Mouse (Mus musculus): Measurements from ENCODE around the gene Bcar1. TPM values are rescaled to one million over a fixed set of nuclear protein-coding genes. Genes with fewer than 3 reads are reported as not detected.
A peak's percentile ranks its signal among the peaks of the same experiment; 100 is the strongest.

The Bcar1 gene
- polyA plus RNA-seq, 1 experiment from 2014 or later = 22.6 TPM

DNA sequence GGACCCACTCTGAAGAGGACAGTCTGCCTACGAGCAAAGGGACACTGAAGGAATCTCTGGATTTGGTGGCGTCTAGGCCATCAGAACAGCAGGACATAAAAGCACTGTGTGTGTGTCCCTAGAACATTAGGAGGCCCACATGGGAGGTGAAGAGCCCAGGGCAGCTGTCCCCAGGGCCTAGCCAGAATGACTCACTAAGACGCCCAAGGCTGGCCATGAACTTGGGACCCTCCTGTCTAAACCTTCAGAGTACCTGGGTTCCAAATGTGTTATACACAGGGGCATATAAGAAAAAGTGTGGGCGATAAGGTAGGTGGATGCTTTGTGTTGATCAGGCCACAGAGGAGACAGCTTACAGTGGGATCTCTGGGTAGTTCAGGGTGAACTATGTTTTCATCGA, 42.9 kb downstream of the Bcar1 start:
- H3K36me3 ChIP-seq (ENCODE audit: control insufficient read depth, insufficient read depth, low read length) = no peaks in the 10 kb centered on the region
- ATAC-seq (ENCODE audit: low FRiP score, low TSS enrichment) (no peak), DNase-seq (ENCODE audit: low spot score) (no peak)
- no peaks in the 10 kb centered on the region for H3K9me3 ChIP-seq (ENCODE audit: control insufficient read depth, low read length)
- WGBS = 84% methylated on average over 5 of the region's 5 CpGs
- TF ChIP-seq CTCF (IDR thresholded peaks at IDR 0.05; ENCODE audit: low read depth) (no peak), EP300 (optimal IDR thresholded peaks at IDR 0.05) (no peak)
- no peak overlapping the region for H3K4me3 ChIP-seq (ENCODE audit: low read depth, low read length)
- no peak overlapping the region for H3K9ac ChIP-seq (ENCODE audit: low read length)
- no peaks in the 10 kb centered on the region for H3K27me3 ChIP-seq (ENCODE audit: control insufficient read depth, insufficient read depth, low read length)
- no peaks in the 10 kb centered on the region for H3K4me1 ChIP-seq (replicated peaks; ENCODE audit: control insufficient read depth, insufficient read depth)
- no peak overlapping the region for H3K4me2 ChIP-seq (replicated peaks; ENCODE audit: low read depth)
- H3K27ac ChIP-seq (replicated peaks) = no peak overlapping the region

DNA sequence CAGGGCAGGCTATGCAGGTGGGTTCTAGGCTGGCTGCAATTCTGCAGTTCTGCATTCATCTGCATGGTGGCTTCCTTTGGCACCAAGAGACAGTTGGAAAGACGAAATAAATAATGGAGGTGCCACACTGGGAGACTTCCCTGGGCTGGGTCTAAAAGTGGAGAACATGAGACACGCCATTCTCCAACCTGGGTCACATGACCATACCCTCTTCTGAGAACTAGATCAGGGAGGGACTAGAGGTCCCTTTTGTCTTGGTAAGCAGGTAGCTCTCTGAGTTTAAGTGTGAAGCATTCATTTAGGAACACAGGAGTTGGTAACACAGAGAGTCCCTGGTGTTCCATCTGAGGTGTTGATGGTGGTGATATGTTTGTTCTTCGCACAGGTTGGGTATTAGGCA, 43.4 kb downstream of the Bcar1 start:
- Histone ChIP-seq H3K27ac (replicated peaks) (no peak overlapping the region), H3K4me2 (replicated peaks; ENCODE audit: low read depth) (no peak overlapping the region), H3K4me3 (ENCODE audit: low read depth, low read length) (no peak overlapping the region), H3K9me3 (ENCODE audit: control insufficient read depth, low read length) (no peaks in the 10 kb centered on the region), H3K36me3 (ENCODE audit: control insufficient read depth, insufficient read depth, low read length) (no peaks in the 10 kb centered on the region), H3K9ac (ENCODE audit: low read length) (no peak overlapping the region), H3K27me3 (ENCODE audit: control insufficient read depth, insufficient read depth, low read length) (no peaks in the 10 kb centered on the region), H3K4me1 (replicated peaks; ENCODE audit: control insufficient read depth, insufficient read depth) (no peaks in the 10 kb centered on the region)
- WGBS = 58% methylated on average over 3 of the region's 3 CpGs
- no peak for ATAC-seq (ENCODE audit: low FRiP score, low TSS enrichment)
- DNase-seq (ENCODE audit: low spot score) = no peak
- no peak for TF ChIP-seq CTCF (IDR thresholded peaks at IDR 0.05; ENCODE audit: low read depth)
- TF ChIP-seq EP300 (optimal IDR thresholded peaks at IDR 0.05) = no peak

DNA sequence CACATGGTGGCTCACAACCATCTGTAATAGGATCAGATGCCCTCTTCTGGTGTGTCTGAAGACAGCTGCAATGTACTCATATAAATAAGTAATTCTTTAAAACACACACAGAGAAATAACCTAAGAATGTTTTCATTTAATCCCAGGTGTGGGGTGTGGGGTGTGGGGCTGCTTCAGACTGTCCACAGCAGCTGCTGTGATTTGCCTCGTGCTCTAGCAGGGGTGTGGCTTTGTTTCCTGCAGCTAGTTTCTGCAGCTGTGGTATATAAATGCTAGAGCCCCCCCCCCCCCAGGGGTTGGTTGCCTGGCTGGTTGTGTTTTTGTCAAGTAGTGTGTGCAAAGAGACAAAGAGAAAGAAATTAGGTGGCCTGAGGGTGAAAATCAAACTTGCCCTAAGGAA, 44.6 kb downstream of the Bcar1 start:
- TF ChIP-seq EP300 (optimal IDR thresholded peaks at IDR 0.05) (no peak), CTCF (IDR thresholded peaks at IDR 0.05; ENCODE audit: low read depth) (no peak)
- Histone ChIP-seq H3K27me3 (ENCODE audit: control insufficient read depth, insufficient read depth, low read length) (no peaks in the 10 kb centered on the region), H3K4me2 (replicated peaks; ENCODE audit: low read depth) (no peak overlapping the region), H3K9me3 (ENCODE audit: control insufficient read depth, low read length) (no peaks in the 10 kb centered on the region), H3K4me3 (ENCODE audit: low read depth, low read length) (no peak overlapping the region), H3K27ac (replicated peaks) (no peak overlapping the region), H3K4me1 (replicated peaks; ENCODE audit: control insufficient read depth, insufficient read depth) (no peaks in the 10 kb centered on the region), H3K36me3 (ENCODE audit: control insufficient read depth, insufficient read depth, low read length) (no peaks in the 10 kb centered on the region), H3K9ac (ENCODE audit: low read length) (no peak overlapping the region)
- ATAC-seq (ENCODE audit: low FRiP score, low TSS enrichment) (no peak), DNase-seq (ENCODE audit: low spot score) (no peak)
- 5% methylated on average over 1 of the region's 1 CpGs for WGBS

DNA sequence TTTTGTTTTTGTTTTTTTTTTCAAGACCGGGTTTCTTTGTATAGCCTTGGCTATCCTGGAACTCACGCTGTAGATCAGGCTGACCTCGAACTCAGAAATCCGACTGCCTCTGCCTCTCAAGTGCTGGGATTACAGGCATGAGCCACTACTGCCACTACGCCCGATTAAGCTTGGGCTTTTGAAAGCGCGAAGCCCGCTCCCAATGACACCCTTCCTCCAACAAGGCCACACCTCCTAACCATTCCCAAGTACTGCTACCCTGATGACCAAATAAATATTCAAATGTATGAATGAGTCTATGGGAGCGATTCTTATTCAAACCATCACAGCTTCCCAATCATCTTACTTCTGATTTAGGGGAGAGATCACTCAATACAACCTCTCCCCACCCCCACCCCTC, 46.0 kb downstream of the Bcar1 start:
- Histone ChIP-seq H3K27me3 (ENCODE audit: control insufficient read depth, insufficient read depth, low read length) (no peaks in the 10 kb centered on the region), H3K4me2 (replicated peaks; ENCODE audit: low read depth) (no peak overlapping the region), H3K9me3 (ENCODE audit: control insufficient read depth, low read length) (no peaks in the 10 kb centered on the region), H3K27ac (replicated peaks) (no peak overlapping the region), H3K36me3 (ENCODE audit: control insufficient read depth, insufficient read depth, low read length) (no peaks in the 10 kb centered on the region), H3K4me1 (replicated peaks; ENCODE audit: control insufficient read depth, insufficient read depth) (no peaks in the 10 kb centered on the region), H3K9ac (ENCODE audit: low read length) (no peak overlapping the region), H3K4me3 (ENCODE audit: low read depth, low read length) (no peak overlapping the region)
- DNase-seq (ENCODE audit: low spot score) = no peak
- no peak for ATAC-seq (ENCODE audit: low FRiP score, low TSS enrichment)
- TF ChIP-seq EP300 (optimal IDR thresholded peaks at IDR 0.05) (no peak), CTCF (IDR thresholded peaks at IDR 0.05; ENCODE audit: low read depth) (no peak)
- 78% methylated on average over 10 of the region's 10 CpGs for whole genome bisulfite sequencing

DNA sequence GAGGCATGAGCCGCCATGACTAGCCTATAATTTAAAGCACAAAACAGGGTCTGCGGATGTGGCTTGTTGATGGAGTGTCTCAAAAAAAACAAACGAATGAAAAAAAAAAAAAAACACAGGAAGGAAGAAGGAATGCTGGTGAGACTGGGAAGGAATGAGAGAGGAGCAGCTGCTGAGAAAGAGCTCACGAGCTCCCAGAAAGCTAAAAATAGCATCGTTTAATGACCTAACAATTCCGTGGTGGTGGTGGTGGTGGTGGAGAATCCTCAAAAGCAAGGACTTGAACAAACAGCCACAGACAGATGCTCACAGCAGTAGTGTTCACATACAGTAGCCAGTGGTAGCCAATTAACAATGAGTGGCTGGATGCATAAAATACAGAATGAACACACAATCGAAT, 48.2 kb downstream of the Bcar1 start:
- no peak overlapping the region for H3K4me3 ChIP-seq (ENCODE audit: low read depth, low read length)
- DNase-seq (ENCODE audit: low spot score) (no peak), ATAC-seq (ENCODE audit: low FRiP score, low TSS enrichment) (no peak)
- TF ChIP-seq CTCF (IDR thresholded peaks at IDR 0.05; ENCODE audit: low read depth) = no peak
- 52% methylated on average over 7 of the region's 7 CpGs for WGBS
- no peak overlapping the region for H3K9ac ChIP-seq (ENCODE audit: low read length)
- H3K36me3 ChIP-seq (ENCODE audit: control insufficient read depth, insufficient read depth, low read length) = no peaks in the 10 kb centered on the region
- H3K4me1 ChIP-seq (replicated peaks; ENCODE audit: control insufficient read depth, insufficient read depth) = no peaks in the 10 kb centered on the region
- H3K27ac ChIP-seq (replicated peaks) = no peak overlapping the region
- no peak overlapping the region for H3K4me2 ChIP-seq (replicated peaks; ENCODE audit: low read depth)
- H3K9me3 ChIP-seq (ENCODE audit: control insufficient read depth, low read length) = no peaks in the 10 kb centered on the region
- H3K27me3 ChIP-seq (ENCODE audit: control insufficient read depth, insufficient read depth, low read length) = no peaks in the 10 kb centered on the region

DNA sequence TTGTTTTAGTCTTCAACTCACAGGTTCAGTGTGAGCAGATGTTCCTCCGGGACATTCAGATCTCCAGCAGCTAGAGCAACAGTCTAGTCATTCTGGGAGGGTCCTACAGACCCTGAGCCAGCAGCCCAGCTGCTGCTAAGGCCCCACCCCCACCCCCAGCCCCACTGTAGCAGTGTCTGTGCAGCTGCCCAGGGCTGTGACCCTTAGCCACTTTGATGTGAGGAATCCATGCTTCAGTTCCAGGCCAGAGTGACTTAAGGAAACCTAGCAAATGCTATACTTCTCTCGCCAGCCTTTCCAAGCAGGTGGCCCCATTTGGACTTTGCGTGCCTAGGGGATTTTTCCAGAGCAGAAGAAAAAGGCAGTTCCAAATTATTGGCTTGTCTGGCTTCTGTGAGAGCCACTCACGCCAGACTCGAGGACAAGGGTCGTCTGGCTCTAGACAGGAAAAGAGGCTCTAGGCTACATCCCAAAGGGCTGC, 50.3 kb downstream of the Bcar1 start:
- no peaks in the 10 kb centered on the region for H3K36me3 ChIP-seq (ENCODE audit: control insufficient read depth, insufficient read depth, low read length)
- ATAC-seq (ENCODE audit: low FRiP score, low TSS enrichment) (peak; percentile 52; the same call in 1 of the 2 replicates), DNase-seq (ENCODE audit: low spot score) (no peak)
- H3K9me3 ChIP-seq (ENCODE audit: control insufficient read depth, low read length) = no peaks in the 10 kb centered on the region
- no peaks in the 10 kb centered on the region for H3K4me1 ChIP-seq (replicated peaks; ENCODE audit: control insufficient read depth, insufficient read depth)
- no peak overlapping the region for H3K4me2 ChIP-seq (replicated peaks; ENCODE audit: low read depth)
- TF ChIP-seq CTCF (IDR thresholded peaks at IDR 0.05; ENCODE audit: low read depth) = no peak
- TF ChIP-seq EP300 (optimal IDR thresholded peaks at IDR 0.05) = no peak
- no peak overlapping the region for H3K4me3 ChIP-seq (ENCODE audit: low read depth, low read length)
- no peak overlapping the region for H3K9ac ChIP-seq (ENCODE audit: low read length)
- WGBS = 51% methylated on average over 6 of the region's 6 CpGs
- no peak overlapping the region for H3K27ac ChIP-seq (replicated peaks)
- no peaks in the 10 kb centered on the region for H3K27me3 ChIP-seq (ENCODE audit: control insufficient read depth, insufficient read depth, low read length)

All from stomach, postnatal 0 days (tissue).